Mouse (Mus musculus) forelimb bud, embryonic 11.5 days (tissue): Measurements from ENCODE around the gene Gm26620.
A peak's percentile ranks its signal among the peaks of the same experiment; 100 is the strongest.

Experiments
- DNase-seq: peaks from one replicate; pipeline ENCODE4 v3.0.0-alpha.2; 2012; ENCODE audit warnings: low read depth, low spot score

The Gm26620 gene

DNA sequence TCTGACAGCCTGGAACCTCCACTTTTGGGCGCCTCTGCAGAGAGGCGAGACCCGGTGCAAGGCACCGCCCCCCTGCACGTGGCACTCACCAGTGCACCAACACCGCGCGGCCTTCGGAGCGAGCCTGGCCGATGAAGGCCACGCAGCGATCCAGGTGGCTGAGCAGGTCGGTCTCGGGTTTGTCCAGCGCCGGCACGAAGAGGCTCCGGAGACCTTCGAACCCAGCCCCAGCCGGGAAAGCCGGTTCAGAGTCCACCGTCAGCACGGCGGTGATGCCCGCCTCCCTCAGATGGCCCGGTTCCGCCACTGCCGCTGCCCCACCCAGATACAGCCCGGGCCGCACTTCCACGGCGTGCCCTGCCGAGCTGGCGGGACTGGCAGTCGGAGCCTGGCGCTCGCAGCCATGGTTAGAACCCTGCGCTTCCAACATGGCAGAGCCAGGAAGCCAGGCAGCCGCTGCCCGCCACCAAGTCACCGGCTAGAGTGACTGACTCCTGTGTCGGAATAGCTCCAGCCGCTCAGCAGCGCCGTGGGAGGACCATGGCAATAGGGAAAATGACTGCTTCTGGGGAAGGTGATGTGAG, at the start of gene Gm26620, which contains the start of gene Dusp12:
TSS of gene Gm26620 (plus strand) at position 88 of the 584 bp plus-strand sequence.
TSS of gene Dusp12 (minus strand) at position 563 of the 584 bp plus-strand sequence.
- peak; percentile 84 for DNase-seq

DNA sequence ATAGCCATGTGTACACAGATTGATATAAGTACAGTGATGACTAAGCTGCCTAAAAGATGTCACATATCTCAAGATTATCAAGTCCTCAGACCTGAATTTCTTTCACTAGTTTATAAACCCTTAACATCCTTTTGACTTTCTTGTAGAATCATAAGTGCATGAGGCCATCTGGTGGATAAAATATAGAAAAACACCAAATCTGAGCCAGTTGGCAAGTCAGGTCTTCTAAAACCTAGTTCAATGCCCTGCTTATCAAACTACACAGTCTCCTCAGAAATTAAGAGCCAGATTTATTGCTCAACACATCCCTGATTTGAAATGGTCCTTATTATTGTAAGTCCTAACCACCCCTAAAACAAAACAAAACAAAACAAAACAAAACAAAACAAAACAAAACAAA, 45.2 kb upstream of the Gm26620 start:
- DNase-seq, result peak; percentile 8

GRCm38 (mm10) chr1:170844380-170844779, 40.5 kb upstream of the Gm26620 start:
- no peak for DNase-seq

DNA sequence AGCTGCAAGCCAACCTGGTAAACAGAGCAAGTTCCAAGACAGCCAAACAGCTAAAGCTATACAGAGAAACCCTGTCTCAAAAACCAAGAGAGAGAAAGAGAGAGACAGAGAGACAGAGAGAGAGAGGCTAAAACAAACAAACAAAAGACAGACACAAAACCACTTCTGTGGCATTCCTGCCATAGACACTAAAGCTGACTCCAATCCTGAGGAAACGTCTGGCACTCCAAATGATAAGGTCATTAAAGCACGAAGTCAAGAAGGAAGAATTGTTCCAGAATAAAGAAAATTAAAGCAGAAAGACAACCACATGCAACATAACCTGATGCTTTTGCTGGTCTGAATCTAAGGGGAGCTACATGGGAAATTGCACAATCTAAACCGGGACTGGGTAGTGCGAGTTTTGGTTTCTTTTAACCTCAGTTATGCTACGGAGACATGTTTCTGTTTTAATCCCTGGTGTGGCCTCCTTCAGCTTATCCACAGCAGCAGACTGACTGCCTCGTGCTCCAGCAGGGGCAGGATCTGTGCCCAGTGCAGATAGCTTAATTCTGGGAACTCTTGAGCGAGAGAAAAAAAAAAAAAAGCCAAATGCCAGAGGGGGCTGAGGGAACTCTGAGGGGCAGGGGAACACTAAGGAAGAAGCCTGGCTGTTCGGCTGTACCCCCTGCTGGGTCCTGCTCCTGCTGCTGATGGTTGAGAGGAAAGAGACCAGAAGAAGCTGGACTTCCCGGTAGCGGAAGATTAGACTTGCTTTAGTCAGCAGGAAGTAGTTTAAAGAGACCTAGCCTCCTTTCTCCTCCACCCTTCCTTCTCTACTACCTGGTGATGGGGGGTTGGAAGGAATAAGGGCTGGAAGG, 39.2 kb upstream of the Gm26620 start:
- no peak for DNase-seq

DNA sequence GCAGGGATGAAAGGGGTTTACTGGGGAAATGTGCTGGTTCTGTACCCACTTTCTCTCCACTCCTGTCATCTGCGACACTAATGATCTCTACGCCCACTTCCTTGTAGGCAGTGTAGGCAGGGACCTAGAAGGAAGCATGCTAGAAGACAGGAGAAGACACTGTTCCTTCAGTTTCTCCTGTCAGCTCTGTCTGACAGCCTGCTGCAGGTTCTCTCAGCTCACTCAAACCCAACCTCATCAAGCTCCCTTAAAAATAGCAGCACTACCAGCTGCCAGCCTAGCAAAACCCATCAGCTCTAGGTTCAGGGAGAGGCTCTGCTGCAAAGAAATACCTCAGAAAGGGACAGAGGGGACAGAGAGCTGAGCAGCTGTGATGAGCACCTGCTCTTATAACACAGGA, 34.9 kb upstream of the Gm26620 start:
- no peak for DNase-seq

- no peak for DNase-seq
Observed at GRCm38 (mm10) chr1:170850637-170851624, 33.9 kb upstream of the Gm26620 start.

DNA sequence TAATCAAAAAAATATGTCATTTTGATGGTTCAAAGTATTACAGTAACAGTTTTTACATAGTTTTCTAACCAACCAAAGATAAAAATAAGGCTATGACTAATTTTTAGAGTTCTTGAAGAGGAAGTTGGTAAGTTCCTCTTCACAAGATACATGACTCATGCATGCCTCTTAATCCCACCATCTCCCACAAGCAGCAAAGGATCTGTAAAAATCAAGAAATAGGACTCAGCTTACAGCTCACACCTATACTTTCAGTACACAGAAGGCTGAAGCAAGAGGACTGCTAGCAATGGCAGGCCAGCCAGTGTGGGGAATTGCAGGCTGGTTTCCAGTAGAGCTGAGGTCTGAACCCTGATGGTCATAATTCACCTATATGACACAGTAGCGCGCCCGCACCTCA, 31.3 kb upstream of the Gm26620 start:
- DNase-seq, result no peak

DNA sequence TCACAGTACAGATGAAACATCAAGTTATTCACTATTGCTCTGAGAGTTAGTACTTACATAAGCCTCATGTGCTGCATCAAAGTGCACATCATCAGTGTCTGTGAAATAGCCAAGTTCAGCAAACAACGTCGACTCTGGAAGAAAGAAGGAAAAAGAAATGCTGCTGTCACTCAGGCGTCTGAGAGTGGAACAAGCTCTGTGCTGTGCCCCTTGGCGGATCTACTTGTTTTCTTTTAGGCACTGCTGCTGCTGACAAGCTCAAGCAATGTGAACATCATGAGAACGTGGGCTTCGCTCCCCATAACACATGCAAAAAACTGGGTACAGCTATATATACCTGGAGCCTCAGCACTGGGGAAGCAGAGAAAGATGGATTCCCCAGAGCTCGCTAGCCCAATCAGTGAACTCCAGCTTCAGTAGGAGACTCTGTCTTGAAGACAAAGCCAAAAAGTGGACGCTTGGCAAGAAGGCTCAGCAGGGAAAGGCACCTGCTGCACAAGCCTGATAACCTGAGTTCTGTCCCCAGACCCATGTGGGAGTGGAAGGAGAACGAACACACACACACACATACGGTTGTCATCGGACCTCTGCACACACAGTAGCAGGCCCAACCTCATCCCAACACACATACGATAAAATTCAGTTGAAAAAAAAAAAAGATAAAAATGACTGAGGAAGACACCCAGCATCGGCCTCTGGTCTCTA, 29.7 kb upstream of the Gm26620 start:
- no peak for DNase-seq

DNA sequence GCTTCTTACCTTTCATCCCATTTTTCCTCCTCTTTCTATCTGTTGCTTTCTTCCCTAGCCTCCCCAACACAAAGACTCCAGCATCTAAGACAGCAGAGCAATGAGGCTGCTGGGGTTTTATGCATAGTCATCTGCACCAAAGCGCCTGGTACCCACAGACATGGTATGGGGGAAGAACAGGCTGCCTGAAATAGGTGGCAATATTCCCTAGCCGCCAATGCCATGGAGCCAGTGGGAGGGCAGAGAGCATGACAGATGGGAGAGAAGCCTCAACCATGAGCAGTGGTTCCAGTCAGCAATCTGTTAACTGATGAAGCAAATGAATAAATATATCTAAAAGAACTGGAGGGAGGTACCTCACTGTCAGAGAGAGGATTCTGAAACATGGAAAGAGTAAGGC, 27.5 kb upstream of the Gm26620 start:
- no peak for DNase-seq

- DNase-seq, result no peak
Observed at GRCm38 (mm10) chr1:170858872-170859271, 26.0 kb upstream of the Gm26620 start.

GRCm38 (mm10) chr1:170861671-170862434, 23.0 kb upstream of the Gm26620 start:
- DNase-seq, result no peak

GRCm38 (mm10) chr1:170862435-170862717, 22.5 kb upstream of the Gm26620 start:
- no peak for DNase-seq

DNA sequence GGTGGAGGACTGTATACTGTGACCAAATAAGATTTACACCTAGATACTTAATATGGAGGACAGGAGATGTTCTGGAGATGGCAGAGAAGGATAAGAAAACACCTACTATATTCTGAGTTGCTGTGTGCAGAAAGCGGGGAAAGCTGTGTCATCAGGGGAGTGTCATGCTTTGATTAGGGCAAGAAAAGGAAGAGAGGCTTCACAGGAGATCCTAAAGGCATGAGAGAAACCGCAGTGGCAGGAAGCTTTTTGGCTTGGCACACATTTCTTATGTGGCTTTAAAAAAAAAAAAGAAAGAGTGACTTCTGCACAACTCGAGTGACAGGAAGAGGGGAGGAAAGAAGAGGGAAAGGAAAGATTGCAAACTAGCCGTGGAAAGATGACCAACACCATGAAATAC, 21.8 kb upstream of the Gm26620 start:
- no peak for DNase-seq

DNA sequence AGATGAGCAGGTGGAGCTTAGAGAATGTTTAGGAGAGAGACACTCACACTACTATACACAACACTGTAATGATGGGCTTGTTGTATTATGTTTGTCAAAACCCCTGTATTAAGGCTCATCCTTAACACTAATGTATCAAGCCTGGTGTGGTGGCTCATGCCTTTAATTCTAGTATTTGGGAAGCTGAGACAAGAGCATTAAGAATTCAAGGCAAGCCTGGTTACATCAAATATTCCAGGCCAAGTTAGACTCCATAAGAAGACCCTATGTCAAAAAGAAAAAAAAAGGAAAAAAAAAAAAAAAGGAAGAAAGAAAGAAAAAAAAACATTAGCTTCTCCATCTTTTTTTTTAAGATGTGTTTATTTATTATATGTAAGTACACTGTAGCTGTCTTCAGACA, 20.6 kb upstream of the Gm26620 start:
- DNase-seq, result no peak

- DNase-seq, result no peak
Observed at GRCm38 (mm10) chr1:170864754-170865153, 20.1 kb upstream of the Gm26620 start.

DNA sequence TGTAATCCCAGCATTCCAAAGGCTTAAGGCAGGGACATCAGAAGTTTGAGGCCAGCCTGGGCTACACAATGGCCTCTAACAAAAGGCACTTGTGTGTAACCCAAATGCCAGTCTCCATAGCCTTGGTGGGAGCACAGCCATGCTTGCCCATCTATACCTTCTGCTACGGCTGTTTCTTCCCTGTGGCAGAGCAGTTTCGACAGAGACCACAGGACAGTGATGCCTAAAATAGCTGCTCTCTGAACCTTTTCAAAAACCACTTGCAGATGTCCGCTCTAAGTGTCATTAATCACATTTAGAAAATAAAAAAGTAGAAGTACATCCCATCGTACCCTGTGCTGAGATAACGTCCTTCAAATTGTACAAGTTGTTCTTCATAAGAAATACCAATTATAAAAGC, 19.5 kb upstream of the Gm26620 start:
- DNase-seq, result no peak

GRCm38 (mm10) chr1:170866992-170867690, 17.7 kb upstream of the Gm26620 start:
- no peak for DNase-seq

DNA sequence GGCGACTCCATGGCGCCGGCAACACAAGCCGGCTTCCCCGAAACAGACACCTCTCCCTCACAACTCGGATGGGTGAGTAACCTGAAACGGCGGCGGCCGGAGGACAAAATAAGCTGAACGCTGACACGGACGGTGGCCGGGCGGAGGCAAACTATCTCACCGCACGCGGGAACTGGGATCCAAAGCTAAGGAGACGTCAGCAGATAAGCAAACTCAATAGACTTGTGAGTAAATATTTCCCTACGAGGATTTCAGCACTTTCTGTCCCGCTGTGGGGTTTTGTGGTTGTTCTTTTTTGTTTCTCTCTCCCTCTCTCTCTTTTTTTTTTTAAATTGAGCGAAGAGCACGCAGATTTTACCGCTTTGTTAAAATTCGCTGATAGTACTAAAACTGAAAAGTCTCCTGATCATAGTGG, 17.2 kb upstream of the Gm26620 start, which contains the start of gene Atf6:
TSS of gene Atf6 (minus strand) at position 81 of the 415 bp plus-strand sequence.
- peak; percentile 88 for DNase-seq

DNA sequence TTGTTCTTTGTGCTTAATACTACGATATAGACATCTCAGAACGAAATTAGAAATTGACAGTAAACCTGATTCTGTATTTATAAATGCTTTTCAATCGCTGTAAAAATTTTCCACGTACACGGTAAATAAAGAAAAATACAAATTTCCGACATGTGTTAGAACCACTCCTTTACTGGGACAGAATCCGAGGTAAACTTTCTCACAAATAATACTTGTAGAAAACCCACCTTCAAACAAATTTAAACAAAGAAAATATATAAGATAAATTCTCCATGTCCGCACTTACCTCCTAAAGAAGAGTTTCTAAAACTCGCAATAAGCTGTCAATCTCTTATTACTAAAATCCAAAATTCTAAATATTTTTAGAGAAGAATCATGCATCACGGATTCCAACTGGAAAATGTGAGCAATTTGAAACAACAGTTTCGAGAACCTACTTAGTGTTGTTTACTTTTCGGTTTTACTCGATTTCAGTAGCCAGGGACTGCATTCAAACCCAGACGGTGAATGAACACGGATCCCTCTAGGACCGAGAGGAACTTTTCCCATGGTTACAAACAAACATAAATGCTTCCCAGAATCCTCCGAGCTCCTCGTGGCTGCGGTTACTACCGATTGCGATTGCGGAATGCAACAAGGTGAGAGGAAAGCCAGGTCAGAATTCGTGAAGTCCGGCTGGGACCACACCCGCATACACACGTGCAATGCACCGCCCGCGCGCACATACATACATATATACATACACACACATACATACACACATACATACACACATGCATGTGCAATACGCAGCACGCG, 16.6 kb upstream of the Gm26620 start:
- peak; percentile 90 for DNase-seq
